Mouse (Mus musculus): ENCODE data around the gene Rbmxl1.
"Not testable (repeated sequence)": the region's sequence is repeated elsewhere in the genome, so short reads cannot be mapped to it uniquely, and the experiment has no call there.

Gene Rbmxl1

GRCm38 (mm10) chr8:78508719-78509272 lies at the start of gene Rbmxl1:
TSS of gene Rbmxl1 (minus strand) at chr8:78508898.
- peak; percentile 87 for DNase-seq (ENCODE audit: low read depth, low spot score)

- DNase-seq (ENCODE audit: low read depth, low spot score), result peak; percentile 38
Measured at GRCm38 (mm10) chr8:78556773-78557434, 48.2 kb upstream of the Rbmxl1 start.

GRCm38 (mm10) chr8:78555817-78556216 lies 47.1 kb upstream of the Rbmxl1 start:
- no peak for DNase-seq (ENCODE audit: low read depth, low spot score)

- DNase-seq (ENCODE audit: low read depth, low spot score), result no peak
Measured at GRCm38 (mm10) chr8:78550752-78551134, 42.0 kb upstream of the Rbmxl1 start.

GRCm38 (mm10) chr8:78549971-78550751 lies 41.5 kb upstream of the Rbmxl1 start:
- DNase-seq (ENCODE audit: low read depth, low spot score), result no peak

- not testable (repeated sequence) for DNase-seq (ENCODE audit: low read depth, low spot score)
Measured at GRCm38 (mm10) chr8:78545153-78545817, 36.6 kb upstream of the Rbmxl1 start.

GRCm38 (mm10) chr8:78544545-78544944 lies 35.8 kb upstream of the Rbmxl1 start:
- no peak for DNase-seq (ENCODE audit: low read depth, low spot score)

- DNase-seq (ENCODE audit: low read depth, low spot score), result no peak
Measured at GRCm38 (mm10) chr8:78543621-78544020, 34.9 kb upstream of the Rbmxl1 start.

GRCm38 (mm10) chr8:78542670-78543069 lies 34.0 kb upstream of the Rbmxl1 start:
- DNase-seq (ENCODE audit: low read depth, low spot score), result not testable (repeated sequence)

GRCm38 (mm10) chr8:78537795-78538194 lies 29.1 kb upstream of the Rbmxl1 start:
- peak; percentile 46 for DNase-seq (ENCODE audit: low read depth, low spot score)

GRCm38 (mm10) chr8:78536716-78537115 lies 28.0 kb upstream of the Rbmxl1 start:
- DNase-seq (ENCODE audit: low read depth, low spot score), result no peak

- DNase-seq (ENCODE audit: low read depth, low spot score), result no peak
Measured at GRCm38 (mm10) chr8:78533981-78534380, 25.3 kb upstream of the Rbmxl1 start.

GRCm38 (mm10) chr8:78515132-78515531 lies 6.4 kb upstream of the Rbmxl1 start:
- DNase-seq (ENCODE audit: low read depth, low spot score), result no peak

- DNase-seq (ENCODE audit: low read depth, low spot score), result no peak
Measured at GRCm38 (mm10) chr8:78514706-78515105, 6.0 kb upstream of the Rbmxl1 start.

GRCm38 (mm10) chr8:78513106-78513505 lies 4.4 kb upstream of the Rbmxl1 start:
- peak; percentile 85 for DNase-seq (ENCODE audit: low read depth, low spot score)

- DNase-seq (ENCODE audit: low read depth, low spot score), result no peak
Measured at GRCm38 (mm10) chr8:78510926-78511325, 2.2 kb upstream of the Rbmxl1 start.

- DNase-seq (ENCODE audit: low read depth, low spot score), result no peak
Measured at GRCm38 (mm10) chr8:78510094-78510493, 1.4 kb upstream of the Rbmxl1 start.

GRCm38 (mm10) chr8:78509273-78510031 lies 754 bp upstream of the Rbmxl1 start, which contains the start of gene Slc10a7:
TSS of gene Slc10a7 (plus strand) at chr8:78509346.
- peak; percentile 83 for DNase-seq (ENCODE audit: low read depth, low spot score)

- DNase-seq (ENCODE audit: low read depth, low spot score), result no peak
Measured at GRCm38 (mm10) chr8:78507979-78508718, 549 bp downstream of the Rbmxl1 start.

GRCm38 (mm10) chr8:78502706-78503105 lies 6.0 kb downstream of the Rbmxl1 start:
- no peak for DNase-seq (ENCODE audit: low read depth, low spot score)

GRCm38 (mm10) chr8:78496273-78496672 lies 12.4 kb downstream of the Rbmxl1 start:
- DNase-seq (ENCODE audit: low read depth, low spot score), result not testable (repeated sequence)
